Mouse (Mus musculus) testis, adult 2 months (tissue): Measurements from ENCODE around the gene Cebpzos.

Experiments
- CTCF ChIP-seq: fragments of 200-500 bp; IDR thresholded peaks from 2 replicates; pipeline ENCODE4 v1.5.1; 2012; ENCODE audit warnings: low read depth, mild to moderate bottlenecking, inconsistent platforms, low read length, moderate library complexity; ENCODE audit not compliant: control insufficient read depth, insufficient read depth, insufficient replicate concordance
- POLR2A ChIP-seq: fragments of 200-500 bp; IDR thresholded peaks from 2 replicates; pipeline ENCODE4 v1.6.1; 2012; ENCODE audit warnings: low read depth, mild to moderate bottlenecking, inconsistent platforms, low read length, moderate library complexity; ENCODE audit not compliant: control insufficient read depth

DNA sequence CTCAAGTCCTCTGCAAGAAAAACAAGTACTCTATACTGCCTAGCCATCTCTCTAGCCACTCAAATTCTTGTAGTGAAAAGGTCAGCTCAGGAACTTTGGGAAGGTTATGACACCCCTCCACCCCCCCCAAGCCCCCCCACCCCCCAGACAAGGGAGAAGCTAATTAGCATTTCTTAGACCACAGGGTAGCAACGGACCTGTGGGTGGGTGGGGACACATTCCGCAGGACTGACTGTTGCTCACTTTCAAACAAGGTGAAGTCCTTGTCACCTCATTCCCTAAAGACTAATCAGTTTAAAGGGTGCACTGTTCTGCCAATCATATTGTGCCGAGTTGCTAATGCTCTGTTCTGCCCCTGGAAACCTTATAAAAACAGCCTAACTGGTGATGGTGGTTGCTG is 2.4 kb upstream of the Cebpzos start:
- TF ChIP-seq CTCF = no peak
- TF ChIP-seq POLR2A = no peak
